Comparison of ENCODE assay signal across 9 mouse cellular contexts in the genomic region with DNA sequence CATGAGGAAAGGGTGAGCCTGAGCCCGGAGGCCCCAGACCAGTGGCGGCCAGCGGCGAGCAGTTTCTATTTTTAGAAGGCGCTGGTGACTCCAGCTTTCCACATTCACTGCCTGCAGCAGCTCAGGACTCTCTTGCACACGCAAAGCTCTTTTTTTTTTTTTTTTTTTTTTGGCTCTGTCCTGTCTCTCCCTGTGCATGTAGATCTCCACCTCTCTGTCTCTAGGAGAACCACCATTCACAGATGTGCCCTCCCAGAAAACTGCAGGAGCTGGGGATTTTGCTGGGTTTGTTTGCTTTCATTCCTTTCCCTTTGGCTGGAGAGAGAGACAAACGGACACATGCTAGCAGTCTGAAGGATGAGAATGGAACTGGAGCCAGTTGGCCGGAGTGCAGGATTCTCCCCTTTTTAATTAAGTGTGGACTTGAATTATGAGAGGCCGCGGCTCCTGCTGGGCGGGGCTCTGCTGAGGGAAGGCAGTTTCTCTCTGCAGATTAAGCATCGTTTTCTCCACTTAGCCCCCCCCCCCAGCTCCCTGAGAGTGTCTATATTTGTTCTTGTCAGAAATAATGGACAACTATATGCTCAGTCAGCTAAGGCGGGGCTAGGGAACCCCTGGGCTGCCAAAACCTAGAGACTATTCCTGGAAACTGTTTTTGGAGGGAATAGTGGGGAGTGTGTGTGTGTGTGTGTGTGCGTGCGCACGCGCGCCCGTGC. TPM values are rescaled to one million over a fixed set of nuclear protein-coding genes. Genes with fewer than 3 reads are reported as not detected.
DNase-seq lines count a peak whose midpoint lies in the region; ATAC-seq lines count a peak whose summit lies in the region.
"Had no signal": no experiment of that assay in that cellular context is flagged by ENCODE, and none has a peak within 500 bp of the region (broad histone marks: within the 10 kb centered on the region; RNA-seq: fewer than 3 reads in every experiment).

No protein-coding gene starts in this region.

- H3K27me3 ChIP-seq in heart, embryonic 16.5 days (ENCODE audit: control insufficient read depth, insufficient read depth, low read length) = peaks cover 15% of the 10 kb centered on the region
- H3K27me3 ChIP-seq in limb, embryonic 12.5 days = peaks cover 16% of the 10 kb centered on the region
- peaks cover 39% of the 10 kb centered on the region for H3K27me3 ChIP-seq in neural tube, embryonic 13.5 days

- peak overlapping the region; percentile 67 for H3K4me2 ChIP-seq in heart, embryonic 16.5 days (ENCODE audit: low read depth, low read length)
- H3K4me2 ChIP-seq in limb, embryonic 12.5 days = peak overlapping the region; percentile 33
- peak overlapping the region; percentile 18 for H3K4me2 ChIP-seq in neural tube, embryonic 13.5 days

- H3K4me1 ChIP-seq in heart, embryonic 16.5 days (ENCODE audit: control insufficient read depth, insufficient read depth, low read length) = peaks cover 18% of the 10 kb centered on the region
- peaks cover 20% of the 10 kb centered on the region for H3K4me1 ChIP-seq in limb, embryonic 12.5 days (replicated peaks)
- peaks cover 21% of the 10 kb centered on the region for H3K4me1 ChIP-seq in neural tube, embryonic 13.5 days (replicated peaks)

- H3K9ac ChIP-seq in heart, embryonic 16.5 days (ENCODE audit: low read length) = peak overlapping the region; percentile 67
- no peak overlapping the region for H3K9ac ChIP-seq in limb, embryonic 12.5 days (replicated peaks)
- H3K9ac ChIP-seq in neural tube, embryonic 13.5 days = no peak overlapping the region

- H3K27ac ChIP-seq in heart, embryonic 16.5 days (ENCODE audit: low read length) = peak overlapping the region; percentile 98
- 0 out of 2 replicates have a peak overlapping the region, but pooled peaks have one; percentile 5 for H3K27ac ChIP-seq in limb, embryonic 12.5 days
- H3K27ac ChIP-seq in neural tube, embryonic 13.5 days (replicated peaks) = peak overlapping the region; percentile 53

- H3K9me3 ChIP-seq in heart, embryonic 16.5 days (replicated peaks; ENCODE audit: control insufficient read depth, low read length) = no peaks in the 10 kb centered on the region
- H3K9me3 ChIP-seq in limb, embryonic 12.5 days = no peaks in the 10 kb centered on the region
- H3K9me3 ChIP-seq in neural tube, embryonic 13.5 days = no peaks in the 10 kb centered on the region

- WGBS in heart, embryonic 16.5 days = 16% methylated on average over 19 of the region's 19 CpGs
- WGBS in limb, embryonic 12.5 days = 34% methylated on average over 19 of the region's 19 CpGs
- WGBS in neural tube, embryonic 13.5 days = 36% methylated on average over 19 of the region's 19 CpGs

- peak; percentile 17 to 38 for DNase-seq in adrenal gland, postnatal 36 days
- no peak for DNase-seq in adrenal gland, adult 8-10 months
- DNase-seq in Muller cell, postnatal 12 days (ENCODE audit: inconsistent ontology term) = peak; percentile 90
- no peak for DNase-seq in frontal cortex, postnatal 36 days (ENCODE audit: low spot score in 2 of 2)
- no peak for DNase-seq in testis, postnatal 14 days (ENCODE audit: low spot score)

- H3K36me3 ChIP-seq in heart, embryonic 16.5 days (ENCODE audit: control insufficient read depth, insufficient read depth) = no peaks in the 10 kb centered on the region
- H3K36me3 ChIP-seq in limb, embryonic 12.5 days = no peaks in the 10 kb centered on the region
- no peaks in the 10 kb centered on the region for H3K36me3 ChIP-seq in neural tube, embryonic 13.5 days

- ATAC-seq in heart, embryonic 16.5 days (replicated peaks; ENCODE audit: extremely low read depth, insufficient read depth, low FRiP score) = peak; percentile 82
- 0 out of 2 replicates have a peak, but pooled peaks have one; percentile 20 for ATAC-seq in limb, embryonic 12.5 days (ENCODE audit: insufficient number of reproducible peaks, insufficient read depth, low FRiP score, low TSS enrichment, low read depth)
- ATAC-seq in neural tube, embryonic 13.5 days (ENCODE audit: low read depth) = peak; percentile 60

- H3K4me3 ChIP-seq in heart, embryonic 16.5 days (ENCODE audit: low read length) = peak overlapping the region; percentile 42
- H3K4me3 ChIP-seq in limb, embryonic 12.5 days (replicated peaks) = no peak overlapping the region
- H3K4me3 ChIP-seq in neural tube, embryonic 13.5 days = no peak overlapping the region
- H3K4me3 ChIP-seq: erythroblast, embryonic 14.5 days had no signal

RNA-seq across cellular contexts. Expression of a gene that starts 5.8 kb away (rescaled TPM):
- total RNA-seq in adrenal gland, postnatal 36 days (2021) = 1 to 10 TPM; 1.2 to 3.0 TPM
- total RNA-seq in adrenal gland, adult 8-10 months (2022) = 1 to 10 TPM in 3 of 4 experiments, under 1 TPM in 1; 0.80 to 1.9 (median 1.4) TPM
- polyA plus RNA-seq in heart, embryonic 16.5 days (2015; fragmentation: Nextera tagmentation; extraction: Ambion mirVana) = 3.3 and 4.2 TPM in 2 replicates
- 22.9 and 26.2 TPM in 2 replicates for polyA plus RNA-seq in limb, embryonic 12.5 days (2016; fragmentation: Nextera tagmentation; extraction: Ambion mirVana)
- polyA plus RNA-seq in neural tube, embryonic 13.5 days (2015; fragmentation: Nextera tagmentation; extraction: Ambion mirVana) = 14.5 and 16.0 TPM in 2 replicates
- polyA plus RNA-seq: erythroblast, embryonic 14.5 days had no signal

RNA-seq across cellular contexts. Expression of a gene that starts 58.2 kb away (rescaled TPM):
- total RNA-seq in adrenal gland, postnatal 36 days (2021) = 10 to 100 TPM; 23.9 to 25.7 TPM
- 10 to 100 TPM; 25.0 to 30.3 (median 28.0) TPM for total RNA-seq in adrenal gland, adult 8-10 months (2022)
- polyA plus RNA-seq in heart, embryonic 16.5 days (2015; fragmentation: Nextera tagmentation; extraction: Ambion mirVana) = 19.4 and 19.5 TPM in 2 replicates
- 53.8 and 53.9 TPM in 2 replicates for polyA plus RNA-seq in limb, embryonic 12.5 days (2016; fragmentation: Nextera tagmentation; extraction: Ambion mirVana)
- 28.5 and 35.7 TPM in 2 replicates for polyA plus RNA-seq in neural tube, embryonic 13.5 days (2015; fragmentation: Nextera tagmentation; extraction: Ambion mirVana)

Comparison
In these comparisons a context has a peak if more than half of its experiments do, and no peak if none do; other contexts are left out.
1. DNase-seq: peak in adrenal gland, postnatal 36 days (2 of 2) and Muller cell, postnatal 12 days (single experiment); none in adrenal gland, adult 8-10 months (single experiment), frontal cortex, postnatal 36 days (0 of 2) and testis, postnatal 14 days (single experiment).
2. ATAC-seq: peak in every context shown above with its lines; median percentile 82 in heart, embryonic 16.5 days; 60 in neural tube, embryonic 13.5 days; 20 in limb, embryonic 12.5 days.
3. H3K27ac ChIP-seq: peak in every context shown above with its lines; median percentile 98 in heart, embryonic 16.5 days; 53 in neural tube, embryonic 13.5 days; 5 in limb, embryonic 12.5 days.
4. Peak in every context shown above with its lines, with median percentiles within 50 percentile points of each other: H3K4me2 ChIP-seq.